Mouse (Mus musculus): ENCODE measurements at regions not wholly inside any gene's neighbourhood (a gene's known extent, or its start where the extent isn't known, plus 50 kb on each side); places are given as distances from the start of the nearest gene placed in this dataset.

DNA sequence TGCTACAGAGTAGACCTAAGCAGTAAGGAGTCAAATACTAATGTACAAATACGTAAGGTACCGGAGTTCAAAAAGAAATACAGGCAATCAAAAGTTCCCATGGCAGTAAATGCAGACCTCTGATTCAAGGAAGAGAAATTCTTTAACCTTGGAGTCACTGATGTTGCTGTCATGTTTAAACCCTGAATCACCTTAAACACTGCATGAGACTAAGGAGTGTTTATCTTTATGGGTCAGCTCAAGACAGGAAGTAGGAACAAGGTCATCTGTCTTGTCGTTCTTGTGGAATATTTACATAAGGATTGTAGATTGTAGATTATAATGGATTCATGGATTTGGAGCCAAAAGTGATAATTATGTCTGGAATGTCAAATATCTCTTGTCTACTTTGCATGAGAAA is 1708.7 kb upstream of the Slc10a2 start:
- no peaks in the 10 kb centered on the region for H3K36me3 ChIP-seq (ENCODE audit: control insufficient read depth, insufficient read depth, low read length)
- H3K4me2 ChIP-seq (ENCODE audit: low read depth, low read length) = no peak overlapping the region
- no peaks in the 10 kb centered on the region for H3K4me1 ChIP-seq (ENCODE audit: control insufficient read depth, insufficient read depth, low read length)
- ATAC-seq (ENCODE audit: low read depth) = no peak
- no peak for DNase-seq (ENCODE audit: low spot score)
- no peak overlapping the region for H3K4me3 ChIP-seq (ENCODE audit: low read depth, low read length)
- WGBS = 64% methylated on average over 3 of the region's 3 CpGs
- H3K9ac ChIP-seq (ENCODE audit: low read depth, low read length) = no peak overlapping the region
- H3K27me3 ChIP-seq (replicated peaks; ENCODE audit: control insufficient read depth, insufficient read depth, low read length) = no peaks in the 10 kb centered on the region
- H3K27ac ChIP-seq (replicated peaks; ENCODE audit: low read depth, low read length) = no peak overlapping the region
- H3K9me3 ChIP-seq (ENCODE audit: control insufficient read depth, low read length) = no peaks in the 10 kb centered on the region

DNA sequence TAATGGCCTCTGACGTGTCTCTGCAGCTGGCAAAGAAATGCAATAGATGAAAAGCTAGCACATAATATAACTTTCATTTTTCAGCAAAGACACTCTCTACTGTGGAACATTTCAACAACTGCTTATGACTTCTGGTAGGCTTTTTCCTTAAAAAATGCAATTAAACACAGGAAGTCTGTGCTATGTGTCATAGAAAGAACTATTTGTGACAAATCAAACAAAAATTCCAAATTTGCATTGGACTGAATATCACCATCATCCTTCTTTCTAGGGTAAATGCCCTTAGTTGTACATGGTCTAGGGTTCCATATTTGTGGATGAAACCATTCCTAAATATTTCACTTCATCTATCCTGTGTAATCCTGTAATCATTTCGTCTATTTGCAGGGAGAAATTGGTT is 1702.0 kb upstream of the Slc10a2 start:
- Histone ChIP-seq H3K4me1 (ENCODE audit: control insufficient read depth, insufficient read depth, low read length) (no peaks in the 10 kb centered on the region), H3K9me3 (ENCODE audit: control insufficient read depth, low read length) (no peaks in the 10 kb centered on the region), H3K27ac (replicated peaks; ENCODE audit: low read depth, low read length) (no peak overlapping the region), H3K4me3 (ENCODE audit: low read depth, low read length) (no peak overlapping the region), H3K9ac (ENCODE audit: low read depth, low read length) (no peak overlapping the region), H3K36me3 (ENCODE audit: control insufficient read depth, insufficient read depth, low read length) (no peaks in the 10 kb centered on the region), H3K4me2 (ENCODE audit: low read depth, low read length) (no peak overlapping the region), H3K27me3 (replicated peaks; ENCODE audit: control insufficient read depth, insufficient read depth, low read length) (no peaks in the 10 kb centered on the region)
- no peak for DNase-seq (ENCODE audit: low spot score)
- ATAC-seq (ENCODE audit: low read depth) = no peak
- 52% methylated on average over 2 of the region's 2 CpGs for WGBS

DNA sequence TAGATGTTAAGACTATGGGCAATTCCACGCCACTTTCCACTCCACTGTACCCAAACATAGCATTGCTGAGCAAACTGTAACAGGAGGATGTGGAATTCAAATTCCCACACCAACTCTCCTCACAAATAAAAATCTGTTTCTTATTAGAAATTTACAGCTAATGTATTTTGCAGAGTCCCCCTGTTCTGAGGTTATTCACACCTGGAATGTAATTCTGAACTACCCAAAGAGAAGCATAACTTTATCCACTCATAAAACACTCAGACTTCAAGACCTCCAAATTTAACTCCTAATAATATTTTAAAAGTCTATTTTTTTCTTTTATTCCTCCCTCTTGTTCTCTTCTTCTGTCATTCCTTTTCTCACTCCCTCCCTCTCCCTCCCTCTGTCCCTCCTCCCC is 1698.0 kb upstream of the Slc10a2 start:
- no peaks in the 10 kb centered on the region for H3K36me3 ChIP-seq (ENCODE audit: control insufficient read depth, insufficient read depth, low read length)
- H3K9me3 ChIP-seq (ENCODE audit: control insufficient read depth, low read length) = no peaks in the 10 kb centered on the region
- H3K4me1 ChIP-seq (ENCODE audit: control insufficient read depth, insufficient read depth, low read length) = no peaks in the 10 kb centered on the region
- no peaks in the 10 kb centered on the region for H3K27me3 ChIP-seq (replicated peaks; ENCODE audit: control insufficient read depth, insufficient read depth, low read length)
- no peak overlapping the region for H3K4me3 ChIP-seq (ENCODE audit: low read depth, low read length)
- no peak overlapping the region for H3K27ac ChIP-seq (replicated peaks; ENCODE audit: low read depth, low read length)
- DNase-seq (ENCODE audit: low spot score) (no peak), ATAC-seq (ENCODE audit: low read depth) (no peak)
- H3K4me2 ChIP-seq (ENCODE audit: low read depth, low read length) = no peak overlapping the region
- no peak overlapping the region for H3K9ac ChIP-seq (ENCODE audit: low read depth, low read length)
- 65% methylated on average over 1 of the region's 1 CpGs for WGBS

DNA sequence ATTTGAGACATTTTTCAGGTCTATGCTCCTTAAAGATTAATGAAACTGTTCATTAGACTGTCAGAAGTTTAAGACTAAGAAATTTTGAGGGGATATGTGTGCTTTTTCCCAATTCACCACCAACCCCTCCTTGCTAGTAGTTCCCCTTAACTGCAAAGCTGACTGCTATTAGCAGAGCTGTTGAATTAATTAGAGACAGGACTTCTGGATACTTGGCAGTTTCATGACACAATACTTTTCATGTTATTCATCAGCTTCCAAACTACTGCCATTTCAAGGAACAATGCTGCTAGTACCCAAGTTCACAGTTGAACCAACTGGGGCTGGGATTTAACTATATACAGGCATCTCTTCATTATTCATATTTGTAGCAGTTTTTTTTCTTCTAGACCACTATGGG is 1695.9 kb upstream of the Slc10a2 start:
- no peak overlapping the region for H3K4me2 ChIP-seq (ENCODE audit: low read depth, low read length)
- H3K36me3 ChIP-seq (ENCODE audit: control insufficient read depth, insufficient read depth, low read length) = no peaks in the 10 kb centered on the region
- DNase-seq (ENCODE audit: low spot score) (no peak), ATAC-seq (ENCODE audit: low read depth) (no peak)
- H3K9ac ChIP-seq (ENCODE audit: low read depth, low read length) = no peak overlapping the region
- no peak overlapping the region for H3K27ac ChIP-seq (replicated peaks; ENCODE audit: low read depth, low read length)
- H3K9me3 ChIP-seq (ENCODE audit: control insufficient read depth, low read length) = no peaks in the 10 kb centered on the region
- H3K27me3 ChIP-seq (replicated peaks; ENCODE audit: control insufficient read depth, insufficient read depth, low read length) = no peaks in the 10 kb centered on the region
- no peak overlapping the region for H3K4me3 ChIP-seq (ENCODE audit: low read depth, low read length)
- no peaks in the 10 kb centered on the region for H3K4me1 ChIP-seq (ENCODE audit: control insufficient read depth, insufficient read depth, low read length)

DNA sequence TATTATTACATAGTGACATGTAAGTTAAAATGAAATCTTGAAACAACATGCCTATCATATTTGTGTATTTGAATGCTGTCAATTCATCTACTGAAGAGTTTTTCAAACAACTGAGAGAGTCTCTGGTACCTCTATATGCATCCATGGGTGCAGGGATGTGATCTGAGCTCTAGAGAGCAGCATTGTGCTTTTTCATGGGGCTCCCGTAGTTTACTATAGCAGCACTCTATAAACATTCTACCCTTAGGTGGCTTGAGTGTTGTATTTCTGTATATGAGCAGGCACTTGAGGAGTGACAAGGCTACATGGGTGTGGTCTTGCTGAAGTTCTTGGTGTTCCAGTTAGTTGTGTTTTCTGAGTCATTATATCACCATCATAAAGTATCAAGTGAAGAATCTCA is 1683.9 kb upstream of the Slc10a2 start:
- no peaks in the 10 kb centered on the region for H3K9me3 ChIP-seq (ENCODE audit: control insufficient read depth, low read length)
- no peak overlapping the region for H3K27ac ChIP-seq (replicated peaks; ENCODE audit: low read depth, low read length)
- H3K4me2 ChIP-seq (ENCODE audit: low read depth, low read length) = no peak overlapping the region
- H3K4me1 ChIP-seq (ENCODE audit: control insufficient read depth, insufficient read depth, low read length) = no peaks in the 10 kb centered on the region
- WGBS = 74% methylated on average over 1 of the region's 1 CpGs
- ATAC-seq (ENCODE audit: low read depth) (no peak), DNase-seq (ENCODE audit: low spot score) (no peak)
- no peaks in the 10 kb centered on the region for H3K27me3 ChIP-seq (replicated peaks; ENCODE audit: control insufficient read depth, insufficient read depth, low read length)
- H3K36me3 ChIP-seq (ENCODE audit: control insufficient read depth, insufficient read depth, low read length) = no peaks in the 10 kb centered on the region
- no peak overlapping the region for H3K4me3 ChIP-seq (ENCODE audit: low read depth, low read length)
- no peak overlapping the region for H3K9ac ChIP-seq (ENCODE audit: low read depth, low read length)

DNA sequence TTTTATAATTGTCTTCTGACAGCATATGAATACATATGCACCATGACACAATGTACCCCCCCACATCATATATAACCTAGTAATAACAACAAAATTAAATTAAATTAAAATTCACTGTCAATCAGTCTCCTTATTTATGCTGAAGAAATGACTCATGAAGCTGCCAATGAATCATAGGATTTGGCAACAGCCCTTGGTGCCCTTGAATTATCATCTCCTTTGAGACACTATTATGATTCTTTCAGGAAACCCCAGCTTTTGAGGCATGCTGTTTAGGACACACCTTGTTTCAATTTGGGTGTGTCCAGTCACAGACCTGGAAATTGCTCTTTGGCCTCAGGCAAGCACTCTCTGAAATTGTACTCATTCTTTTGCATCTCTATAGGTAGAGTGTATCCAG is 1675.8 kb upstream of the Slc10a2 start:
- ATAC-seq (ENCODE audit: low read depth) (no peak), DNase-seq (ENCODE audit: low spot score) (no peak)
- Histone ChIP-seq H3K4me1 (ENCODE audit: control insufficient read depth, insufficient read depth, low read length) (no peaks in the 10 kb centered on the region), H3K4me2 (ENCODE audit: low read depth, low read length) (no peak overlapping the region), H3K9me3 (ENCODE audit: control insufficient read depth, low read length) (no peaks in the 10 kb centered on the region), H3K9ac (ENCODE audit: low read depth, low read length) (no peak overlapping the region), H3K27ac (replicated peaks; ENCODE audit: low read depth, low read length) (no peak overlapping the region), H3K27me3 (replicated peaks; ENCODE audit: control insufficient read depth, insufficient read depth, low read length) (no peaks in the 10 kb centered on the region), H3K36me3 (ENCODE audit: control insufficient read depth, insufficient read depth, low read length) (no peaks in the 10 kb centered on the region), H3K4me3 (ENCODE audit: low read depth, low read length) (no peak overlapping the region)

DNA sequence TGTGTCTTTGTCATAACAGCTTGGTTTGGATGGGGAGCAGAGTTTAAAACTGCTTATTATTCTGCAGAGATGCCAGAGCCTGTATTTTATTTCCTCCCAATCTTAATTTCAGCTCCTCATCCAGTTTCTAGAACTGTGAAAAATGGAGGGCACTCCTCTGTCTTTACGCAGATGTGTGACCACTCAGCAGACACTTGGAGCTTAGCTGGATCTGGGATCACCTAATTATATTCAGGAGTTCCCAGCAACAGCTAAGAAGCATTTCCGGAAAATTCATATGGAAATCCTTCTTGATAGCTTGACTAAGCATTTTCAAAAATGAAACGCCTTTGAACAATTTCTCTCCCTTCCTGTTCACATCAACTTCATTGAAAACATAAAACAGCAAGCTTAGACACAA is 1670.0 kb upstream of the Slc10a2 start:
- WGBS = 63% methylated on average over 3 of the region's 3 CpGs
- no peak overlapping the region for H3K27ac ChIP-seq (replicated peaks; ENCODE audit: low read depth, low read length)
- no peak overlapping the region for H3K4me3 ChIP-seq (ENCODE audit: low read depth, low read length)
- H3K9ac ChIP-seq (ENCODE audit: low read depth, low read length) = no peak overlapping the region
- no peaks in the 10 kb centered on the region for H3K27me3 ChIP-seq (replicated peaks; ENCODE audit: control insufficient read depth, insufficient read depth, low read length)
- no peaks in the 10 kb centered on the region for H3K36me3 ChIP-seq (ENCODE audit: control insufficient read depth, insufficient read depth, low read length)
- no peak for ATAC-seq (ENCODE audit: low read depth)
- H3K9me3 ChIP-seq (ENCODE audit: control insufficient read depth, low read length) = no peaks in the 10 kb centered on the region
- no peaks in the 10 kb centered on the region for H3K4me1 ChIP-seq (ENCODE audit: control insufficient read depth, insufficient read depth, low read length)
- H3K4me2 ChIP-seq (ENCODE audit: low read depth, low read length) = no peak overlapping the region
- DNase-seq (ENCODE audit: low spot score) = peak; percentile 2

DNA sequence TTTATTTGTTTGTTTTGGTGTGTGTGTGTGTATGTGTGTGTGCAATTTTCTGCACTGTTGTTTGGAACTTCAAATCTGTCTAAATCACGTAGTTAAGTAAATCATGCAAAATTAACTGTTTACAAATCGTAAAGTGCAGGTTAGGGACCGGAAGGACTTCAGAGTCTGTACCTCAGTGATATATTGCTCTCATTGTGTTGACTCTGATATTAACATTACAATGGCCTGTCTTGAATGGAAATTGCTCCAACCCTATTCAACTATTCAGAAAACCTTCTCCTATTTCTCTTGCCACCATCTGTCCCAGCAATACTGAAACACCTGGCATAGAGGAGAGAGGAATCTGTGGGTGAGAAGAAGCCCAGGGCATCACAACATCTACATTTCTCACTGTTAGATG is 1624.4 kb upstream of the Slc10a2 start:
- Histone ChIP-seq H3K9ac (ENCODE audit: low read depth, low read length) (no peak overlapping the region), H3K36me3 (ENCODE audit: control insufficient read depth, insufficient read depth, low read length) (no peaks in the 10 kb centered on the region), H3K4me3 (ENCODE audit: low read depth, low read length) (no peak overlapping the region), H3K27ac (replicated peaks; ENCODE audit: low read depth, low read length) (no peak overlapping the region), H3K4me2 (ENCODE audit: low read depth, low read length) (no peak overlapping the region), H3K9me3 (ENCODE audit: control insufficient read depth, low read length) (no peaks in the 10 kb centered on the region), H3K4me1 (ENCODE audit: control insufficient read depth, insufficient read depth, low read length) (no peaks in the 10 kb centered on the region), H3K27me3 (replicated peaks; ENCODE audit: control insufficient read depth, insufficient read depth, low read length) (no peaks in the 10 kb centered on the region)
- no peak for ATAC-seq (ENCODE audit: low read depth)
- no peak for DNase-seq (ENCODE audit: low spot score)
- WGBS = 88% methylated on average over 3 of the region's 3 CpGs

DNA sequence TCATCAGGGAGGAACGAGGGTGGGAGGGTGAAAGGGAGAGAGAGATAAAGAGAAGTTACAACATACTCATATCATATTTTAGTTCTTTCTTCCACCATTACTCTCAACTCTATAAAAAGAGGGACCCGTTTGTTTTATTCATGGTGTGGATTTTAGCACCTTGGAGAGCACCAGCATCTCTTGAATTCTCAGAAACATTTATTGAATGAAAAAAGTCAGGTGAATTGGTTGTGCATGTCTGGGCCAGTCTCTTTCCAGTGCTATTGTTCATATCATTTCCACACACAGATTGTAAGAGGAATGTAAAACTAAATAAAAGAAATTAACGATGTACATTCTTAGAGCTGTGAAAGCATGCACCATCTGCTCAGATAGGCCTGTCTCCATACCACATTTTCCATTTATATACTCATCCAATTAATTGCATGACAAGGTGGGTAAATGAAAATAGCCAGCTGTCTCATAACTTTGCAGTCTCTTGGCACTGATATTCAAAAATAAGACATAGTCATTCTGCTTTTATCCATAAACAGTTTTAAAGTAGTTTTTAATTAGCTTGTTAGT is 1603.8 kb upstream of the Slc10a2 start:
- Histone ChIP-seq H3K36me3 (ENCODE audit: control insufficient read depth, insufficient read depth, low read length) (no peaks in the 10 kb centered on the region), H3K9me3 (ENCODE audit: control insufficient read depth, low read length) (no peaks in the 10 kb centered on the region), H3K4me3 (ENCODE audit: low read depth, low read length) (no peak overlapping the region), H3K4me1 (ENCODE audit: control insufficient read depth, insufficient read depth, low read length) (no peaks in the 10 kb centered on the region), H3K27ac (replicated peaks; ENCODE audit: low read depth, low read length) (no peak overlapping the region), H3K9ac (ENCODE audit: low read depth, low read length) (no peak overlapping the region), H3K4me2 (ENCODE audit: low read depth, low read length) (no peak overlapping the region), H3K27me3 (replicated peaks; ENCODE audit: control insufficient read depth, insufficient read depth, low read length) (no peaks in the 10 kb centered on the region)
- ATAC-seq (ENCODE audit: low read depth) (no peak), DNase-seq (ENCODE audit: low spot score) (peak; percentile 61)
- WGBS = 54% methylated on average over 3 of the region's 3 CpGs
